Comparison of ENCODE assay signal across 25 mouse cellular contexts in genomic region chr12:81663116-81663515, GRCm38 (mm10). TPM values are rescaled to one million over a fixed set of nuclear protein-coding genes. Genes with fewer than 3 reads are reported as not detected.
A peak's percentile ranks its signal among the peaks of the same experiment; 100 is the strongest.
DNase-seq lines count a peak whose midpoint lies in the region; ATAC-seq and TF ChIP-seq lines count a peak whose summit lies in the region.
"Had no signal": no experiment of that assay in that cellular context is flagged by ENCODE, and none has a peak within 500 bp of the region (broad histone marks: within the 10 kb centered on the region; RNA-seq: fewer than 3 reads in every experiment).

No protein-coding gene starts in this region.

- no peak overlapping the region for H3K4me2 ChIP-seq in stomach, postnatal 0 days (replicated peaks; ENCODE audit: low read depth)
- H3K4me2 ChIP-seq in neural tube, embryonic 15.5 days: no peak overlapping the region
- H3K4me2 ChIP-seq: embryonic facial prominence, embryonic 13.5 days; forebrain, embryonic 12.5 days; forebrain, embryonic 15.5 days; heart, embryonic 13.5 days; hindbrain, embryonic 12.5 days; hindbrain, embryonic 15.5 days had no signal

- DNase-seq in 416B (ENCODE audit: low read depth) (peak; percentile 61), R1 (ENCODE audit: low read depth, low spot score) (peak; percentile 24)
- DNase-seq in stomach, postnatal 0 days (ENCODE audit: low spot score): no peak
- DNase-seq in urinary bladder, postnatal 36 days (ENCODE audit: low spot score in 2 of 2): no peak
- DNase-seq: adrenal gland, adult 2 months; adrenal gland, postnatal 14 days; cerebellum, adult 11 months; cerebellum, adult 2 months; cerebellum, adult 9-11 months; cerebellum, postnatal 25 days; embryo, embryonic 11 days; gastrocnemius, postnatal 25 days; heart, adult 2 months; heart, postnatal 14 days had no signal

- peak overlapping the region; percentile 75 for H3K4me3 ChIP-seq in E14TG2a.4 (replicated peaks; ENCODE audit: low read length)
- no peak overlapping the region for H3K4me3 ChIP-seq in stomach, postnatal 0 days (ENCODE audit: low read depth, low read length)
- no peak overlapping the region for H3K4me3 ChIP-seq in neural tube, embryonic 15.5 days (replicated peaks)
- H3K4me3 ChIP-seq: embryonic facial prominence, embryonic 10.5 days; embryonic facial prominence, embryonic 13.5 days; erythroblast, embryonic 14.5 days; forebrain, embryonic 12.5 days; forebrain, embryonic 15.5 days; heart, adult 2 months; heart, embryonic 10.5 days; heart, embryonic 13.5 days; hindbrain, embryonic 12.5 days; hindbrain, embryonic 15.5 days had no signal

- H3K9me3 ChIP-seq in E14TG2a.4 (ENCODE audit: low read length): no peaks in the 10 kb centered on the region
- no peaks in the 10 kb centered on the region for H3K9me3 ChIP-seq in stomach, postnatal 0 days (ENCODE audit: control insufficient read depth, low read length)
- H3K9me3 ChIP-seq in neural tube, embryonic 15.5 days (replicated peaks): no peaks in the 10 kb centered on the region
- H3K9me3 ChIP-seq: embryonic facial prominence, embryonic 10.5 days; embryonic facial prominence, embryonic 13.5 days; forebrain, embryonic 12.5 days; forebrain, embryonic 15.5 days; heart, embryonic 10.5 days; heart, embryonic 13.5 days; hindbrain, embryonic 12.5 days; hindbrain, embryonic 15.5 days had no signal

- no peak for ATAC-seq in stomach, postnatal 0 days (ENCODE audit: low FRiP score, low TSS enrichment)
- no peak for ATAC-seq in neural tube, embryonic 15.5 days (ENCODE audit: low FRiP score)
- ATAC-seq: forebrain, embryonic 15.5 days had no signal

- no peak for TF ChIP-seq CTCF in E14TG2a.4 (conservative IDR thresholded peaks at IDR 0.05; ENCODE audit: low read length)
- no peak for TF ChIP-seq CTCF in stomach, postnatal 0 days (IDR thresholded peaks at IDR 0.05; ENCODE audit: low read depth)

- peaks cover 38% of the 10 kb centered on the region for H3K4me1 ChIP-seq in E14TG2a.4 (replicated peaks; ENCODE audit: low read depth, low read length)
- no peaks in the 10 kb centered on the region for H3K4me1 ChIP-seq in stomach, postnatal 0 days (replicated peaks; ENCODE audit: control insufficient read depth, insufficient read depth)
- no peaks in the 10 kb centered on the region for H3K4me1 ChIP-seq in neural tube, embryonic 15.5 days
- H3K4me1 ChIP-seq: embryonic facial prominence, embryonic 13.5 days; forebrain, embryonic 12.5 days; forebrain, embryonic 15.5 days; hindbrain, embryonic 15.5 days had no signal

- H3K27me3 ChIP-seq in E14TG2a.4 (ENCODE audit: insufficient read depth, low read length): no peaks in the 10 kb centered on the region
- no peaks in the 10 kb centered on the region for H3K27me3 ChIP-seq in stomach, postnatal 0 days (ENCODE audit: control insufficient read depth, insufficient read depth, low read length)
- H3K27me3 ChIP-seq in neural tube, embryonic 15.5 days (replicated peaks): no peaks in the 10 kb centered on the region
- H3K27me3 ChIP-seq: embryonic facial prominence, embryonic 13.5 days; forebrain, embryonic 12.5 days; forebrain, embryonic 15.5 days; heart, embryonic 13.5 days; hindbrain, embryonic 12.5 days; hindbrain, embryonic 15.5 days had no signal

- no peaks in the 10 kb centered on the region for H3K36me3 ChIP-seq in E14TG2a.4 (ENCODE audit: insufficient read depth, low read length)
- H3K36me3 ChIP-seq in stomach, postnatal 0 days (ENCODE audit: control insufficient read depth, insufficient read depth, low read length): no peaks in the 10 kb centered on the region
- H3K36me3 ChIP-seq in neural tube, embryonic 15.5 days: peaks cover 43% of the 10 kb centered on the region
- H3K36me3 ChIP-seq: embryonic facial prominence, embryonic 13.5 days; heart, embryonic 10.5 days; heart, embryonic 13.5 days had no signal

- H3K9ac ChIP-seq in stomach, postnatal 0 days (ENCODE audit: low read length): no peak overlapping the region
- H3K9ac ChIP-seq in neural tube, embryonic 15.5 days (replicated peaks): no peak overlapping the region
- H3K9ac ChIP-seq: embryonic facial prominence, embryonic 13.5 days; forebrain, embryonic 12.5 days; forebrain, embryonic 15.5 days; heart, embryonic 13.5 days; hindbrain, embryonic 12.5 days; hindbrain, embryonic 15.5 days had no signal

- no peak overlapping the region for H3K27ac ChIP-seq in stomach, postnatal 0 days (replicated peaks)
- no peak overlapping the region for H3K27ac ChIP-seq in neural tube, embryonic 15.5 days (replicated peaks)
- H3K27ac ChIP-seq: embryonic facial prominence, embryonic 10.5 days; embryonic facial prominence, embryonic 13.5 days; forebrain, embryonic 12.5 days; forebrain, embryonic 15.5 days; heart, adult 2 months; heart, embryonic 10.5 days; heart, embryonic 13.5 days; hindbrain, embryonic 12.5 days; hindbrain, embryonic 15.5 days had no signal

- 77% methylated on average over 9 of the region's 9 CpGs for WGBS in stomach, postnatal 0 days
- 89% methylated on average over 9 of the region's 9 CpGs for WGBS in neural tube, embryonic 15.5 days

- TF ChIP-seq EP300 in stomach, postnatal 0 days (optimal IDR thresholded peaks at IDR 0.05): no peak

RNA-seq across cellular contexts. Expression of gene Ttc9, which starts 32.1 kb away (rescaled TPM):
- polyA plus RNA-seq in stomach, postnatal 0 days (2015; fragmentation: Nextera tagmentation; extraction: Ambion mirVana): 4.4 and 5.5 TPM in 2 replicates
- polyA plus RNA-seq in neural tube, embryonic 15.5 days (2015; fragmentation: Nextera tagmentation; extraction: Ambion mirVana): 17.0 and 20.9 TPM in 2 replicates
- polyA plus RNA-seq: erythroblast, embryonic 14.5 days had no signal

Comparison
In these comparisons a context has a peak if more than half of its experiments do, and no peak if none do; other contexts are left out.
1. DNase-seq: peak in 416B (single experiment) and R1 (single experiment); none in stomach, postnatal 0 days (single experiment) and urinary bladder, postnatal 36 days (0 of 2).